Comparison of ENCODE assay signal across 9 mouse cellular contexts in genomic region chr7:139119152-139119774, GRCm38 (mm10). TPM values are rescaled to one million over a fixed set of nuclear protein-coding genes. Genes with fewer than 3 reads are reported as not detected.
A peak's percentile ranks its signal among the peaks of the same experiment; 100 is the strongest.
DNase-seq lines count a peak whose midpoint lies in the region; ATAC-seq and TF ChIP-seq lines count a peak whose summit lies in the region.
"Had no signal": no experiment of that assay in that cellular context is flagged by ENCODE, and none has a peak within 500 bp of the region (broad histone marks: within the 10 kb centered on the region; RNA-seq: fewer than 3 reads in every experiment).

No protein-coding gene starts in this region.

- no peak overlapping the region for H3K4me2 ChIP-seq in forebrain, embryonic 14.5 days (ENCODE audit: low read length)
- no peak overlapping the region for H3K4me2 ChIP-seq in lung, embryonic 14.5 days
- H3K4me2 ChIP-seq: heart, embryonic 13.5 days had no signal

- H3K27me3 ChIP-seq in forebrain, embryonic 14.5 days (replicated peaks; ENCODE audit: control insufficient read depth, insufficient read depth, low read length) = no peaks in the 10 kb centered on the region
- no peaks in the 10 kb centered on the region for H3K27me3 ChIP-seq in lung, embryonic 14.5 days (ENCODE audit: insufficient read depth, low read length)

- H3K4me3 ChIP-seq in ES-E14 (ENCODE audit: insufficient read depth in 1 of 2, low read depth in 1 of 2, low read length in 2 of 2, poor library complexity in 1 of 2, severe bottlenecking in 1 of 2) = no peak overlapping the region
- H3K4me3 ChIP-seq in forebrain, embryonic 14.5 days (ENCODE audit: low read depth, low read length) = no peak overlapping the region
- no peak overlapping the region for H3K4me3 ChIP-seq in lung, embryonic 14.5 days (ENCODE audit: low read depth, low read length)
- H3K4me3 ChIP-seq: heart, embryonic 13.5 days had no signal

- no peak overlapping the region for H3K27ac ChIP-seq in ES-E14 (ENCODE audit: insufficient read depth, low read depth, low read length, poor library complexity, severe bottlenecking)
- no peak overlapping the region for H3K27ac ChIP-seq in forebrain, embryonic 14.5 days (ENCODE audit: low read depth, low read length)
- no peak overlapping the region for H3K27ac ChIP-seq in lung, embryonic 14.5 days (ENCODE audit: low read depth)
- H3K27ac ChIP-seq: heart, embryonic 13.5 days had no signal

- ATAC-seq in cerebellum, adult (ENCODE audit: insufficient number of reproducible peaks, low FRiP score, low TSS enrichment) = peak; percentile 75
- peak; percentile 84 for ATAC-seq in forebrain, embryonic 14.5 days
- peak; percentile 74 for ATAC-seq in lung, embryonic 14.5 days (ENCODE audit: insufficient read depth)

- no peaks in the 10 kb centered on the region for H3K9me3 ChIP-seq in ES-E14 (ENCODE audit: control insufficient read depth, insufficient read depth, low read depth, low read length)
- no peaks in the 10 kb centered on the region for H3K9me3 ChIP-seq in forebrain, embryonic 14.5 days (replicated peaks; ENCODE audit: control insufficient read depth, low read length)
- H3K9me3 ChIP-seq in lung, embryonic 14.5 days (ENCODE audit: low read depth, low read length) = no peaks in the 10 kb centered on the region
- H3K9me3 ChIP-seq: heart, embryonic 13.5 days had no signal

- intact Hi-C loops in heart, postnatal 25 days (cut with DNase I) = no loop called here

- H3K4me1 ChIP-seq in ES-E14 (ENCODE audit: control insufficient read depth in 2 of 2, insufficient read depth in 2 of 2, low read length in 2 of 2, poor library complexity in 1 of 2) = no peaks in the 10 kb centered on the region
- H3K4me1 ChIP-seq in forebrain, embryonic 14.5 days (ENCODE audit: control insufficient read depth, insufficient read depth, low read length) = no peaks in the 10 kb centered on the region
- H3K4me1 ChIP-seq in lung, embryonic 14.5 days (ENCODE audit: insufficient read depth) = no peaks in the 10 kb centered on the region
- H3K4me1 ChIP-seq: heart, embryonic 13.5 days had no signal

- H3K36me3 ChIP-seq in ES-E14 (ENCODE audit: control insufficient read depth, insufficient read depth, low read length, poor library complexity, severe bottlenecking) = no peaks in the 10 kb centered on the region
- H3K36me3 ChIP-seq in forebrain, embryonic 14.5 days (ENCODE audit: control insufficient read depth, insufficient read depth, low read length) = no peaks in the 10 kb centered on the region
- no peaks in the 10 kb centered on the region for H3K36me3 ChIP-seq in lung, embryonic 14.5 days (ENCODE audit: insufficient read depth)
- H3K36me3 ChIP-seq: heart, embryonic 13.5 days had no signal

- H3K9ac ChIP-seq in ES-E14 (ENCODE audit: insufficient read depth, low read depth, low read length, poor library complexity, severe bottlenecking) = no peak overlapping the region
- no peak overlapping the region for H3K9ac ChIP-seq in forebrain, embryonic 14.5 days (ENCODE audit: low read length)
- no peak overlapping the region for H3K9ac ChIP-seq in lung, embryonic 14.5 days
- H3K9ac ChIP-seq: heart, embryonic 13.5 days had no signal

- 45% methylated on average over 13 of the region's 13 CpGs for WGBS in forebrain, embryonic 14.5 days
- WGBS in lung, embryonic 14.5 days = 40% methylated on average over 13 of the region's 13 CpGs

- in situ Hi-C loops in ES-E14 (cut with MboI; ENCODE audit: low sequenced_read_pairs in 2 of 2, unreplicated experiment in 2 of 2) = loop anchor here in 1 of 2 experiments (10.0 kb wide), 1 partner anchor 76 kb away; no protein-coding TSS in a partner anchor

- DNase-seq in ES-E14 (ENCODE audit: low read depth, low spot score) = peak; percentile 54
- DNase-seq in forebrain, embryonic 14.5 days (ENCODE audit: low spot score) = peak; percentile 89
- peak; percentile 52 for DNase-seq in heart, postnatal 25 days (ENCODE audit: low spot score)
- DNase-seq in kidney, postnatal 4 days = peak; percentile 92 to 94
- DNase-seq in lung, embryonic 14.5 days = peak; percentile 90
- peak; percentile 80 for DNase-seq in ovary, postnatal 14 days (ENCODE audit: low spot score)
- peak; percentile 49 for DNase-seq in thymus, postnatal 14 days

- TF ChIP-seq CTCF in lung, embryonic 14.5 days (IDR thresholded peaks at IDR 0.05; ENCODE audit: low read depth) = peak; percentile 91

TF ChIP-seq in ES-E14, 5 proteins besides CTCF, POLR2A, EP300 and RAD21:
- TF ChIP-seq ZC3H11A (IDR thresholded peaks at IDR 0.05; ENCODE audit: borderline replicate concordance, low read depth, low read length) = peak; percentile 89; the same call in 1 of the 2 replicates
- no peak for TF ChIP-seq MAFK (IDR thresholded peaks at IDR 0.05; ENCODE audit: insufficient read depth, low read depth, low read length)
TF ChIP-seq in ES-E14: peak in this region for 1.

RNA-seq across cellular contexts. Expression of gene Dpysl4, which starts 33.5 kb away (rescaled TPM):
- 3.6 and 4.5 TPM in 2 replicates for total RNA-seq in ES-E14 (2012; rRNA removed)
- 123 and 141 TPM in 2 replicates for polyA plus RNA-seq in forebrain, embryonic 14.5 days (2014; fragmentation: Nextera tagmentation; extraction: Ambion mirVana)
- 1 to 10 TPM; 4.9 to 5.7 TPM for total RNA-seq in heart, postnatal 25 days (2021)
- polyA plus RNA-seq in lung, embryonic 14.5 days (2014; fragmentation: Nextera tagmentation; extraction: Ambion mirVana) = 10.2 and 10.7 TPM in 2 replicates
